Mouse (Mus musculus): Measurements from ENCODE around the gene Lamtor5.

GRCm38 (mm10) chr3:107257924-107258323, 20.7 kb upstream of the Lamtor5 start:
- TF ChIP-seq CTCF (IDR thresholded peaks at IDR 0.05; ENCODE audit: control insufficient read depth, insufficient read depth, insufficient read length) (no peak), MYOD1 (IDR thresholded peaks at IDR 0.05; ENCODE audit: control insufficient read depth, insufficient read length, low read depth) (no peak)
